Mouse (Mus musculus): ENCODE results near the gene Nfe2l2.

The Nfe2l2 gene

DNA sequence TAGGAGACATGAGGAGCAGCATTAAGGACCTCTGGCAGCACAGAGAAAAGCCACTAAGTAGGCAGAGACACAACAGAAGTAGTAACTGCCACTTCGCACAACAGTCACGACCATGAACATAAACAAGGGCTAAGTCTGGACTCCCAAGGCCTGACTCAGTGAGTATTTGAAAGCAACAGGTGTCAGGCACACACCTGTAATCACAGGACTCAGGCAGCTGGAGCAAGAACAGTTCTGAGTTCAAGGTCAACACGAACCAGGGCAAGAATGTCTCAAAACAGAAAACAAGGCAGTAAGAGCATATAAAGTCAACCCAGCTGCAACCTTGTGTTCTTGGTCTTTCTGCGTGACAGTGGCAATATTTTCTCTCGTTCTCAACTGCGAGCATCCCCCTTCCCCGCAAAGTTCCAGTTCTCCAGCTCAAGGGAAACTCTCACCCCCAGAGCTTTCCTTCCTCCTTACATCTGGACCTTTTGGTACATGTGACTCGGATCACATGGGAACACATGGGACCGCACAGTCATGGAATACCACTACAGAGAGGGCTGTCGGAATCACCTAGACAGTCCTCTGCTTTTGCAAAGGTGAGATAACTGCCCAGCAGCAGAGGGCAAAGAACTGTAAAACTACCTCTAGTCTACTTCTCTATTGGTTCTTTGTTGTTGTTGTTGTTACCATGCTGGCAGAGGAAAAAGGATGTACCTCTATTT lies 17.2 kb downstream of the Nfe2l2 start:
- in situ Hi-C loops (cut with MboI, MseI), result no loop called here

DNA sequence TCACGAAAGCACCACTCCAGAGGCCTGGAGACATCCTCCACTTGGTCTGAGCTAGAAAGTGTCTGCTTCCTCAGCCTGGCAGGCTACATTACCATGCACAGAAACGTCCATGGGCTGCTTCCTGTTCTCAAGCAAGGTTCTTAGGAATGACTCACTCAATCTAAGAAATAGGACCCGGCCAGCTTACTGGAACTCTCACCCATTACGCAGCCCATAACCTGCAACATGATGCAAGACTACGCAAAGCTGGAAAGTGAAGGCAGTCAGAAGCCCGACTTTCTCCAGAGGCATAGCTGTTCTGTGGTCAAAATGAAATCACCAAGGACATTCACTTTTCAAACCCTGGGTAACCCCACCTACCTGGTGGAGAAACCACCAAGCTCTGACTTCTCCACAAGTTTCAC lies 19.0 kb downstream of the Nfe2l2 start:
- in situ Hi-C loops (cut with MboI, MseI), result no loop called here

DNA sequence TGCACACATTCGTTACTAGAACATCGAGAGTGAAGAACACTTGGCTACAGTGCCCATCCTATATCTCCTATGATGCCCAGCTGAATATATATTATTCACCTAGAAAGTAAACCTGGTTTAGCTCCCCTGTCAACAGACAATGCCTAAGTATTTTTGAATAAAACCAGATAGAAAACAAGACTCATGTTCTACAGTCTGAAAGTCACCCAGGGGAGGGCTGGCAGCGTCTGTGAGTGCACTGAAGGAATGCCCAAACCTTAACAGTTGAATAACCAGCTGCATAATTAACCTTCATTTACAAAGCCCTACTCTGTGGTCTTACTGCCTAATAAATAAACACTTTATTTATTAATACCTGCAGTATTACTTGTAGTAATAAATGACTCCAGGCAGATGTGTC lies 19.9 kb downstream of the Nfe2l2 start:
- in situ Hi-C loops (cut with MboI, MseI), result loop anchor here (5.0 kb wide), 1 partner anchor 77 kb away; no protein-coding TSS in a partner anchor

DNA sequence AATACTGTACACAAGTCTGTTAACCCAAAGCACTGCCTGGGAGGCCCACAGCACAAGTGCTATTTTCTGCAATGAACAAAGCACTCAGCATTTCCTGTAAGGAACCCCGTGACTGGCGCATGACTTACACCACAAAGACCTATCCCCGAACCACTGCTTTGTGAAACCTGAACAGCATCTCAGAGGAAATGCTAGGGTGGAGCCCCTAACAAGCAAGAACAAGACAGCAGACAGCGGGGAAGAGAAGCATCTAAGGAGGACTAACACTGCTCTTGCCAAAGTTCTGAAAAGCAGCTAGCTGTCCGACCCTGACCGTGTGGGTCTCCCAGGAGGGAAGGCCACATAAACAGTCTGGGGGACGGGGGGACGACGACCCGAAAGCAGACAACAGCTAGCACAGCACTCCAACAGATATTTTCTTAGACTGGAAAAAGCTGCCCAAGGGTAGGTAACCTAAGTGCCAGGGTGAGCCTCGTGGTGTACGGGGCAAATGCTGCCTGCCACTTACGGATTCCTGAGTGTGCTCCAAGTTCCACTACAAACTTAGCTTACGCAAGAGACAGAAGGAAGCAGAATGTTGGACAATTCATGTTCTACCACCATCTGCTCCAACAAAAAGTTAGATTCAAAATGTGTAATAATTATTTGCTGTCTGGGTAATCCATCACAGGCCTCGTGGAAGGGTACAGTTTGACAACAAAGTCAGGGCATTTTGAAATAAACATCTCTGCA lies 21.3 kb downstream of the Nfe2l2 start:
- in situ Hi-C loops (cut with MboI, MseI), result loop anchor here (5.0 kb wide), 1 partner anchor 76 kb away; no protein-coding TSS in a partner anchor

DNA sequence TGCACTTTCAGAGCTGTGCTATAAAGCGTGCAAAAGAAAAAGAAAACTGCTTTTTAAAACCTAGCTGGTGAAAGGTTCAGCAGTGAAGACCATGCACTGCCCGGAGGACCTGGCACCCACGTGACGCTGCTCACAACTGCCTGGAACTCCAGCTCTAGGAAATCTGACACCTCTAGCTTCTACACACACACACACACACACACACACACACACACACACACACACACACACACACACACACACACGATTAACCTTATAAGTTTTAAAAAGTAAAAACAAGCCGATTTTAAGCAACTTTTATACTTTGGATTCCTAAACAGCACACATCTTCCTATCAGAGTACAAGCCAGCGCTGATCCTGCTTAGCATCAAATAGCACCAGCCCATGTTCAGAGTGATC lies 23.0 kb downstream of the Nfe2l2 start:
- in situ Hi-C loops (cut with MboI, MseI), result loop anchor here (5.0 kb wide), 1 partner anchor 74 kb away; no protein-coding TSS in a partner anchor

DNA sequence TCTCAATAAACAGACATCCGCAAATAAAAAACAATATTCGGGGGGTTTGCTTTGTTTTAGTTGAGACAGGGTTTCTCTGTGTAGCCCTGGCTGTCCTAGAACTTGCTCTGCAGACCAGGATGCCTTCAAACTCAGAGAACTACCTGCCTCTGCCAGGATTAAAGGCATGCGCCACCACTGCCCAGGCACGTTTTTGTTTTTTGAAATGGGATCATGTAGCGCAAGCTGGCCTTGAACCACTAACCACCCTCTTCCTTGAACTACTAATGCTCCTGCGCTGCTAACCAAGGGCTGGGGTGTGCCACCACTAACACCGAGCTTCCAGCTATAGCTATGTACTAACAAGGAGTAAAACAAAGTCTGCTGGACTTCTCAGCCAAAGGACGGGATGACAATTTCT lies 24.5 kb downstream of the Nfe2l2 start:
- in situ Hi-C loops (cut with MboI, MseI), result loop anchor here (5.0 kb wide), 1 partner anchor 73 kb away; no protein-coding TSS in a partner anchor

DNA sequence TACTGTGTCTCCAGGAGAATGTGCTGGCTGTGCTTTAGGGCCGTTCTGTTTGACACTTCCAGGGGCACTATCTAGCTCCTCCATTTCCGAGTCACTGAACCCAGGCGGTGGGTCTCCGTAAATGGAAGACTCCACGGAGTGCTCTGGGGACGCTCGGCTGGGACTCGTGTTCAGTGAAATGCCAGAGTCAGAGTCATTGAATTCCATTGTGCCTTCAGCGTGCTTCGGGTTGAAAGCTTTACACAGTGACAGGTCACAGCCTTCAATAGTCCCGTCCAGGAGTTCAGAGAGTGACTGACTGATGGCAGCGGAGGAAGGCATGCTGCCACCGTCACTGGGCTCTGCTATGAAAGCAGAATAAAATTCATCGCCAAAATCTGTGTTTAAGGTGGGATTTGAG lies 27.9 kb downstream of the Nfe2l2 start:
- in situ Hi-C loops (cut with MboI, MseI), result no loop called here

DNA sequence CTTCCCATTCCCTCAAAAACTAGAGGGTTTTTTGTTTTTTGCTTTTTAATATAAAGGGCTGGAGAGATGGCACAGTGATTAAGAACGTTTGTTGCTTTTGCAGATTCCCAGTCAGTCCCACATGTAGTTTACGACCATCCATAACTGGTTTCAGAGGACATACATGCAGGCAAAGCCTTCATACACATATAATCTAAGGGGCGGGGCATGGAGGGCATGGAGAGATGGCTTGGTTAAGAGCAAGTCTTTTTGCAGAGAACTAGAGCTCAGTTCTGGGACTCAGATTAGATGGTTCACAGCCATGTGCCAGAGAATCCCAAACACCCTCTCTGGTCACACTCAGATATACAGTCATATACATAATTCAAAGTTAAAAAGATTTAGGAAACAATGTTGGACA lies 31.9 kb downstream of the Nfe2l2 start:
- in situ Hi-C loops (cut with MboI, MseI), result no loop called here

DNA sequence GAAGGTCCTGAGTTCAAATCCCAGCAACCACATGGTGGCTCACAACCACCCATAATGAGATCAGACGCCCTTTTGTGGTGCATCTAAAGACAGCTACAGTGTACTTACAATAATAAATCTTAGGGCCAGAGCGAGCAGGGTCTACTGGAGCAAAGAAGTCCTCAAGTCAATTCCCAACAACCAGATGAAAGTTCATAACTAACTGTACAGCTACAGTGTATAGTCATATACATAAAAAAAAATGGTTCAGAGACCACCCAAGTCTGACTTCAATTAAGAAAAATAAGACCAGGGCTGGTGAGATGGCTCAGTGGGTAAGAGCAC lies 33.1 kb downstream of the Nfe2l2 start:
- in situ Hi-C loops (cut with MboI, MseI), result no loop called here

DNA sequence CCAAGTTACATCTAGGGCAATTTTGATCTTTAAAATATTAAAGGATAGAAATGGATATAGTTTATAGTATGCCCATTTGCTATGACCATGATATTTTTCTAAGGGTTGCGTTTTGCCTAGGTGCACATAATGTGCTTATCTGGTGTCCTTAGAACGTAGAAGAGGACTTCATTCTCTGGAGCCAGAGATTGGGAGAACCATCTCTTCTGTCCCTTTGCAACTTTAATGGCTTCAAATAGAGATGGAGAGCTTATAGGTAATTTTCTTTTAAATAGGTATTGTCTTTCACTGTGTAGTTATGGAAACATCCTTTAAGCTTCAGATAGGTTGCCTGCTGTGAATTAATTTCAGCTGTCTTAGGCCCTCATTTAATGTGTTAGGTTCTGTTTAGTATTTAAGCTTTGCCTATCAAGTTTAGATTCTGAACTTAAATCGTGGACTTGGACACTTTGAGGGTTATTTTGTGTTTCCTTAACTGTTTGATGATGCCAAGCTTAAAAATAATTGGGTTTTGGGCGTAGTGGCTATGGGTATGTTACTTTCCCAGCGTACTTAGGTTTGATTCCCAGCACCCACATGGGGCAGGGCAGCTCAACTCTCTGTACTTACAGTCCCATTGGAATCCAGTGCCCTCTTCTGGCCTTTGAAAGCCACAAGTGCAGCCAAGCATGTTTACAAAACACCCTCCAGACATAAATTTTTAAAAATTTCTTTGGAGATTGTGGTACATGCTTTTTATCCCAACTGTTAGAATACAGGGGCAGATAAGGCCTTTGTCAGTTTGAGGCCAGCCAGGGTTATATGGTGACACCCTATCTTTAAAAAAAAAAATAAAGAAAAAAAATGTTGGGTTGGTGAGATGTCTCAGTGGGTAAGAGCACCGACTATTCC lies 33.8 kb downstream of the Nfe2l2 start:
- in situ Hi-C loops (cut with MboI, MseI), result no loop called here

DNA sequence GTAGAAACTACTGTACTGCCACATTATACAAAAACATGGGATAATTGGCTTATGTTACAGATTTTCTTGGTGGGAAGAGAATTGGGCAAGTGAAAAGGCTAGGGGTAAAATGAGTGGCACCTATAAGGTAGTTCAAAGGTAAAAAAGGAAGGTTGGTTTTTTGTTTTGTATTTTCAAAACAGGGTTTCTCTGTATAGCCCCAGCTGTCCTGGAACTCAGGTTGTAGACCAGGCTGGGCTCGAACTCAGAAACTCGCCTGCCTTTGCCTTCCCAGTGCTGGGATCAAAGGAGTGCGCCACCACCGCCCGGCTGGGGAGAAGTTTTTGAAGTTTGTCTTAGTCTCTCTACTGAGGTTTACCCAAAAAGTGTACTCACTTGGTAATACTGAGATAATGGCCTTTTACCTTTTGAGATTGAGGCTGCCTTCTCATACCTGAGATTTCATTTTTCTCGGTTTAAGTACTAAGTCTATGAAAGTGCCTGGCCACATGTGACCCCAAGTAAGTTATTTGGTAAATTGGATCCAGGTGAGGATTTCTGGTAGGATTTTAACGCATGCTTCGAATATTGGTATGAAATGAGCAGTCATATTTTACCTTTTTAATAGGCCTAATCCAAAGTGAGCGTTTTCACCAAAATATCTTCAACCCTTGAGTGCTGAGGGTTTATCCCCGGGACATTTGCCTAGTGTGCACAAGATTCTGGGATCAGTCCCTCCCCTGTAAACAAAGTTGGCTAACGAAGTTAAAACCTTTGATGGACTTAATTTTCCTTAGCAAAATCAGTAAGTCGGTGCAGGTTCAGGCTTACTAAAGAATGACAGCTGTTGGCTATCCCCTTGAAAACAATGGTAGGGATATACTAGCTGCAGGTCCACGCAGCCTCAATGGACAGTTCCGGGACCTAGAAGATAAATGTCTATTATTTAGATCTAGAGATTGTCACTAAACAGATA lies 34.7 kb downstream of the Nfe2l2 start:
- in situ Hi-C loops (cut with MboI, MseI), result no loop called here

DNA sequence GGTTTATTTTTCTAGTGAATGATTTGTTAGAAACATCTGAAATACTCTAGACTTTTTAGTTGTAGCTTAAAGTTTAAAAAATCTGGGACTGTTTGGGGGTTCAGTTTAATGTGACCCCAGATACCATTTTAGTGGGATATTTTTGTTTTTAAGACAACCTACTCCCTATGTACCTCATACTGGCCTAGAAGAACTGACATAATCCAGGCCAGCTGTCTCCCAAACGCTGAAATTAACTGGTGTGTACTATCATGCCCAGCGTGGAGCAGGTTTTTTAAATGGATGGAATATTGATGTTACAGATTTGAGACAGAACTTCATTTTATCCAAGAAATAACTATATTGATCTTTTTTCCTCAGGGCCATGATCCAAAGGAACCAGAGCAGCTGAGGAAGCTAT lies 43.3 kb downstream of the Nfe2l2 start:
- in situ Hi-C loops (cut with MboI, MseI), result no loop called here

DNA sequence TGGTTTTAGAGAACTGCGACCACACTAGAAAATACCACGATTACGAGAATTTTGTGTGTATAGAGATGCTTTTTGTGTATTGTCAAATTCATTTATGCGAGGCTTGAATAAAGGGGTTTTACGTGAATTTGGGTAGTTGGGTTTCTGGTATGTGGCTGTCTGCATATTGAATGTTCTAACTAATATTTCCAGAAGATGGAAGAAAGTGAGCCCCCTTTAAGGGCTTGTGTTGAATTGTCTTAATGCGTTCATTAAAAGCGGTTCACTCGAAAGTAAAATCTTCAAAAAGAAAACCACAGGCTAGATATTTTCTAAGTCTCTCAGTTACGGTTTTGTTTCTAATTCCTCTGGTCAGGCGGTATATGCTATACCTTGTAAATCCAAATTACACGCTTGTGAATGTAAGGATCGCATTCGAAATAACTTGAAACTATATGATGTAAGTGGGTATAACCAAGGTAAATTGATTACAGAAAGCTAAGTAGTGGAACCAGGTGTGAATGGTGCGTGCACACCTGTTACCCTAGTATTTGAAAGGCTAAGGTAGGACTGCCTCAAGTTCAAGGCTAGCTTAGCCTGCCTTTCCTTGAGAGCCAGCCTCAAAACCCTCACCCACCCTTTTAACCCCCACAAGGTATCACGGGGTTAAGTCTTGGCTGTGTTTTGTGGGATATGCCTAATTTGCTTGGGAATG lies 44.0 kb downstream of the Nfe2l2 start:
- in situ Hi-C loops (cut with MboI, MseI), result no loop called here

DNA sequence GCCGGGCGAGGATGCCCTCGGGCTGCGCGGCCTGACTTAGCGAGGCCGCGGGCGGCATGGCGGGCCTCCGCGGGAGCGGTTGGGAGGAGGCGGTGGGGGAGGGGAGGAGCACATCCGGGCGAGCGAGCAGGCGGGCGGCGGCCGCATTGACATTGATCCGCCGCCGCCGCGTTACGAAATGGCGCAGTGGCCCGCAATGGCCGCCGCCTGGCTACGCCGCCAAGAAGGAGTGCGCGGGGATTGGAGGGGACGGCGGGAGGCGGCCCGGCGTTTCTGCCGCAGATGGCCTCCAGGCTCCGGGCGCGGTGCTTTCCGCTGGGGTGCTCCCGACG lies 44.8 kb downstream of the Nfe2l2 start:
- in situ Hi-C loops (cut with MboI, MseI), result no loop called here

DNA sequence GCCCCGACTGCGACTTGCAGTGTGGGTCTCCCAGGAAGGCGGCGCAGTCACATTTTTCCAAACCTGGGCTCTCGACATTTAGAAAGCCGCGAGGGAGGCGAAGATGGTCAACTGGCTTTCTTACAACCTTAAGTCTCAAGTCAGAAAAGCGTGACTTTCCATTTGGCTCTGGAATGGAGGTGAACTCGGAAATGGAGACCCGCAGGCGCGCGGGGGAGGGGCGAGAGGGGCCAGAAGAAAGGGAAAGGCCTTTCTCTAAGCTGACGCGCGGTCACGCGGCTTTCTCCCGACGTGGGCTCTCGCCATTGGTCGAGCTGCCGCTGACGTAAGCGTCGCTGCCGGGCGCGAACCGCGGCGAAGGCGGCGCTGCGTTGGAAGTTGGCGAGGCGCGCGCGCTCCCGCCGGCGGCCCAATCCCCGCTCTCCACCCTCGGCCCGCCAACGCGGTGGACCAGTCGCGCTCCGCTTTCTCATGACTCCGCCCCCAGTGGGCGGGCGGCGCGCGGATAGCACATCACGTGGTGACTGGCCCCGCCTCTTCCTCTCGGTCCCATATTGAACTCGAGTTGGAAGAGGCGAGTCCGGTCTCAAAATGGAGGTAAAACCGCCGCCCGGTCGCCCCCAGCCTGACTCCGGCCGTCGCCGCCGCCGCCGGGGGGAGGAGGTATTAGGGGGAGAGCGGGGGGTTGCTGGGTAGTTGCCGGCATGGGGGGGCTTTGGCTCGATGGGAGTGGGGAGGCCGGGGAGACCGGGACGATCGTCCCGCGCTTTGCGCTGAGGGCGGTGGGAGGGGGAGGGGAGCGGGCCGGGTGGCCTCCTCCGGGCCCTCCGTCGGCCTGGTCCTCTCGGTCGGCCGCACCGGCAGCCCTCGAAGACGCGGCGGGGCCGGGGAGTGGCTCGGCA lies 45.5 kb downstream of the Nfe2l2 start, which contains the start of gene Hnrnpa3:
Hnrnpa3 (plus strand) TSS at position 535 of the 902 bp plus-strand sequence.
- in situ Hi-C loops (cut with MboI, MseI), result no loop called here

DNA sequence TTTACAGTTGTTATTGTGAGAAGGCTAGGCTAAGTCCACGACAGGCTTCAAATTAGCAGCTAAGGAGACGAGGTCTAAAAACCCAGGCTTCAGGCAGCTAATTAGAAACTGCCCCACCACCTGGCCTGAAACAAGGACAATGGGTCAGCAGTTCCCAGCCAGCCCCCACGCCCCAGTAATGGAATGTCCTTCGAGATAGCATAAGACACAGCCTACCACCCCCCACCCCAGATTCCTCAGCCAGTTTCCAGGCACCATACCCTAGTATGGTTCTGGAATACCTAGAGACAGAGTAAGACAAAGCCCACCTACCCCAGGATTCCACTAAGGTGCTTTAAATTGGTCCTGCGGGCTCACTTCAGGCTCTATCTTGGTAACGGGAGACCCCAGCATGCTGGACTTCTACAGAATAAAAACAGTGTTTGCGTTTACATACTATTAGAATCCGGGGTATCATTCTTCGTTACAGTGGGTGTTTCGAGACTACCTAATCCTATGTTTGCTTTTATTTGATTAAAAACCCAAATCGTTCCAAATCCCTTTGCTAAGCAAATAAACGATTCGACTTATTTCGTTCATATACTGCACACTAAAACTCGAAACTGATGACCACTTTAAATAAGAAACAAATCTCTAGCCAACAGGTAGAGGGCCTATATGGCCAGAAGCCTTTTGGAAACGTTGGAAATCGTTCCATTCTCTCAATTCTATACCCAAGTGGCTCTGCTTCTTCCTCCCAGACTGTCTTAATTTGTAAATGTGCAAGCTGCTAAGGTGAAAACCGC lies 46.3 kb downstream of the Nfe2l2 start:
- in situ Hi-C loops (cut with MboI, MseI), result no loop called here

DNA sequence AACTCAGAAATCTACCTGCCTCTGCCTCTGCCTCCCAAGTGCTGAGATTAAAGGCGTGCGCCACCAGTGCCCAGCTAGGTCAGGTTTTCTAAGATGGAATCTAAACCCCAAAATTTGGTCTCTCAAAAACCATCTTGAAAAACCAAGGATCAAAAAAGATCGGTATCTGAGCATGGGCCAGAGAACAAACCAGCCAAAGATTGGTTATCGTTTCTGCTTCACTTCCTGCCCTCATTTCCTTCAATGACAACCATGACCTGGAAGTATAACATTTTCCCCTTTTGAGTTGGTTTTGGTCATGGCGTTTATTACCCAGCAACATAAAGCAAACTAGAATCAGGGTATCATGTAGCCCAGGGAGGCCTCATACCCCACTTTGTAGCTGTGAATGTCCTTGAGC lies 47.5 kb downstream of the Nfe2l2 start:
- in situ Hi-C loops (cut with MboI, MseI), result no loop called here

DNA sequence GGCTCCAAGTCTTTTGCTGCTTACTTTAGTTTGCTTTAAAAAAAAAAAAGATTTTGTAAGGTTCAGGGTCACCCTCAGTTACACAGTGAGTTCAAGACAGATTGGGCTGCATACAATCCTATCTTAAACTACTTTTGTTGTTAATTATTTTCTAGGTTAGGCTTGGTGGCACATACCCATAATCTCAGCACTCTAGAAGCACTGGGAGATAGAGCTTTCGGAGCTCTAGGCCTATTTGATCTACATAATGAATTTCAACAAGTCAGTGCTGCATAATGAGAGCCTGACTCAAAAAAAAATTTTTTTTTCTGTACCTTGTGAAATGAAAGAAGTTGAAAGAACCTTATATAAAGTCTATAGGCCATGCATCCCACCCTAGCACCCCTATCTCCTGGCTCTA lies 49.8 kb downstream of the Nfe2l2 start:
- in situ Hi-C loops (cut with MboI, MseI), result no loop called here

DNA sequence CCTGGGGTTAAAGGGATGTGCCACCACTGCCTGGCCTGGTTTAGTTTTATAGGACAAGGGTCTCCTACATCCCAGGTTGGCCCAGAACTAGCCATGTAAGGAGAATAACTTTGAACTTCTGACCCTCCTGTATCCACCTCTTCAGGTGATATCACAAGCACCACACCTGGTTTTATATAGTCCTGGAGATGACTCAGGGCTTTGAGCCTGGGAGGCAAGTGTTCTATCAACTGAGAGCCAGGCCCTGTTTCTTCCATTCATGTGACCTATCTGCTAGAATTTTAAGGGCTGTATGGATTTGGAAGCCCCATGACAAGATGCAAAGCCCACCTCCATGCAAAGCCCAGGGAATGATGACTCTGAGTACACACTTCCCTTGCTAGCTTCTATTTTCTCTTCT lies 51.3 kb downstream of the Nfe2l2 start:
- in situ Hi-C loops (cut with MboI, MseI), result no loop called here

All from regulatory T cell (primary cell).